ENCODE assay signal across 26 mouse cellular contexts in the genomic region with DNA sequence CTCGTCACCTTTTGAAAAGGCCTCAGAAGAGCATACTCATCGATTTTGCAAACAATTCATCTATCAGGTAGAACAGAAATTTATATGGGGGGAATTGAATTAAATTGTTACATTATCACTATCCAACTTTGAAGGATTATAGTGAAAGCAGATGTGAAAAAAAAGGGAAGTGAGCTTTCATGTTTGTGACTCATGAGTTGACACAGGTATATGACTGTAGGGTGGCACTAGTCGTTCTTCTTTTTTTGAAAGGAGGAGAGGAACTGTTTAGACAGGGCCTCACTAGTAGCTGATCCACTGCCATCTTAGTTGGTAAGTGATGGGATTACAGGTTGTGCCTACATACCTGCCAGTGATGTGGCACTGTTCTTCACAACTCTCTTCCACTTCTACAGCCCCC. TPM values are rescaled to one million over a fixed set of nuclear protein-coding genes. Genes with fewer than 3 reads are reported as not detected.
DNase-seq lines count a peak whose midpoint lies in the region; ATAC-seq and TF ChIP-seq lines count a peak whose summit lies in the region.
"Had no signal": no experiment of that assay in that cellular context is flagged by ENCODE, and none has a peak within 500 bp of the region (broad histone marks: within the 10 kb centered on the region; RNA-seq: fewer than 3 reads in every experiment).

No protein-coding gene starts in this region.

- H3K9me3 ChIP-seq in MEL (replicated peaks; ENCODE audit: insufficient read depth, low read length), result no peaks in the 10 kb centered on the region
- no peaks in the 10 kb centered on the region for H3K9me3 ChIP-seq in hindbrain, postnatal 0 days (ENCODE audit: low read length)
- H3K9me3 ChIP-seq: forebrain, embryonic 10.5 days; forebrain, embryonic 13.5 days; heart, embryonic 12.5 days; heart, embryonic 15.5 days; hindbrain, embryonic 15.5 days; intestine, embryonic 15.5 days had no signal

- 77% methylated on average over 3 of the region's 3 CpGs for WGBS in thymus, adult 2 months
- 88% methylated on average over 3 of the region's 3 CpGs for WGBS in hindbrain, postnatal 0 days

- TF ChIP-seq POLR2A in MEL (IDR thresholded peaks at IDR 0.05; ENCODE audit: control insufficient read depth in 1 of 2, insufficient read depth in 1 of 2, low read depth in 1 of 2, low read length in 2 of 2, poor library complexity in 1 of 2), result no peak
- TF ChIP-seq POLR2A in thymus, adult 2 months (IDR thresholded peaks at IDR 0.05; ENCODE audit: control insufficient read depth, extremely low read depth, insufficient read depth, low read length, poor library complexity), result no peak

- TF ChIP-seq EP300 in MEL (IDR thresholded peaks at IDR 0.05; ENCODE audit: low read depth in 1 of 2, low read length in 2 of 2), result peak in 1 of 2 experiments; percentile 59; a peak in 2 of 4 replicates

- peak; percentile 35 to 40; a peak in 1 of 4 replicates for ATAC-seq in hematopoietic stem cell, adult 5-6 weeks (replicated peaks in 1 of 2; ENCODE audit: insufficient read depth in 1 of 2, low FRiP score in 2 of 2, low TSS enrichment in 1 of 2, low read depth in 1 of 2, poor library complexity in 2 of 2, severe bottlenecking in 2 of 2)
- peak; percentile 33 for ATAC-seq in megakaryocyte progenitor cell, adult 5-6 weeks (replicated peaks; ENCODE audit: poor library complexity)
- ATAC-seq in hindbrain, postnatal 0 days, result no peak
- ATAC-seq: CD4-positive, CD25-positive, alpha-beta regulatory T cell, adult 4 months; forebrain, embryonic 13.5 days; forebrain, embryonic 16.5 days; intestine, embryonic 15.5 days had no signal

- peaks cover 0 to 5% of the 10 kb centered on the region in 2 experiments; a peak in 3 of 4 replicates for H3K4me1 ChIP-seq in MEL (ENCODE audit: control insufficient read depth in 1 of 2, insufficient read depth in 2 of 2, low read length in 2 of 2)
- H3K4me1 ChIP-seq in thymus, adult 2 months (replicated peaks; ENCODE audit: control insufficient read depth, insufficient read depth, low read length), result peaks cover 7% of the 10 kb centered on the region
- H3K4me1 ChIP-seq in hindbrain, postnatal 0 days (ENCODE audit: insufficient read depth, low read length), result peaks cover 6% of the 10 kb centered on the region; the same call in 1 of the 2 replicates
- H3K4me1 ChIP-seq: intestine, embryonic 15.5 days had no signal

- TF ChIP-seq CTCF in MEL (IDR thresholded peaks at IDR 0.05 in 2 of 3, conservative IDR thresholded peaks at IDR 0.05 in 1 of 3; ENCODE audit: control insufficient read depth in 1 of 3, insufficient read depth in 1 of 3, low read depth in 2 of 3, low read length in 3 of 3, poor library complexity in 1 of 3, severe bottlenecking in 1 of 3), result no peak
- TF ChIP-seq CTCF in thymus, adult 2 months (IDR thresholded peaks at IDR 0.05; ENCODE audit: borderline replicate concordance, control insufficient read depth, extremely low read depth, insufficient read depth, low read length, poor library complexity), result no peak
- TF ChIP-seq CTCF in hindbrain, postnatal 0 days (IDR thresholded peaks at IDR 0.05; ENCODE audit: low read depth), result no peak

- H3K9ac ChIP-seq in MEL (ENCODE audit: control insufficient read depth, low read depth, low read length, poor library complexity, severe bottlenecking), result no peak overlapping the region
- H3K9ac ChIP-seq in hindbrain, postnatal 0 days (replicated peaks; ENCODE audit: low read length), result no peak overlapping the region
- H3K9ac ChIP-seq: forebrain, embryonic 13.5 days; heart, embryonic 12.5 days; heart, embryonic 15.5 days; hindbrain, embryonic 15.5 days; intestine, embryonic 15.5 days had no signal

- H3K36me3 ChIP-seq in MEL (ENCODE audit: control insufficient read depth in 1 of 2, insufficient read depth in 2 of 2, low read length in 2 of 2), result peaks cover 2 to 5% of the 10 kb centered on the region in 2 experiments; a peak in 3 of 4 replicates
- H3K36me3 ChIP-seq in thymus, adult 2 months (ENCODE audit: control insufficient read depth, insufficient read depth, low read length), result 0 out of 2 replicates have a peak, but pooled peaks cover 12% of the 10 kb centered on the region
- peaks cover 18% of the 10 kb centered on the region; the same call in 1 of the 2 replicates for H3K36me3 ChIP-seq in hindbrain, postnatal 0 days (ENCODE audit: insufficient read depth, low read length)

- H3K79me2 ChIP-seq in MEL (ENCODE audit: control insufficient read depth, insufficient read depth, low read length, poor library complexity), result no peaks in the 10 kb centered on the region

- no peak overlapping the region for H3K4me2 ChIP-seq in hindbrain, postnatal 0 days (ENCODE audit: low read depth, low read length)
- H3K4me2 ChIP-seq: forebrain, embryonic 13.5 days; heart, embryonic 12.5 days; heart, embryonic 15.5 days; hindbrain, embryonic 15.5 days; intestine, embryonic 15.5 days had no signal

- H3K27me3 ChIP-seq in MEL (ENCODE audit: control insufficient read depth in 1 of 2, insufficient read depth in 2 of 2, low read length in 2 of 2), result no peaks in the 10 kb centered on the region
- H3K27me3 ChIP-seq in thymus, adult 2 months (ENCODE audit: control insufficient read depth, insufficient read depth, low read length), result no peaks in the 10 kb centered on the region
- no peaks in the 10 kb centered on the region for H3K27me3 ChIP-seq in hindbrain, postnatal 0 days (ENCODE audit: insufficient read depth, low read length)
- H3K27me3 ChIP-seq: forebrain, embryonic 13.5 days; heart, embryonic 12.5 days; heart, embryonic 15.5 days; hindbrain, embryonic 15.5 days; intestine, embryonic 15.5 days had no signal

- DNase-seq in 416B (ENCODE audit: low read depth) (peak; percentile 46), MEL (ENCODE audit: low read depth, low spot score) (peak; percentile 58)
- no peak for DNase-seq in thymus, adult 2 months
- DNase-seq in hindbrain, postnatal 0 days (ENCODE audit: low spot score), result no peak
- no peak for DNase-seq in kidney, adult 9 months
- no peak for DNase-seq in left cerebral cortex, adult 8-10 months (ENCODE audit: low spot score in 2 of 2)
- DNase-seq: adrenal gland, adult 2 months; adrenal gland, postnatal 14 days; cerebellum, adult 11 months; cerebellum, adult 2 months; cerebellum, postnatal 10 days; cerebellum, postnatal 36 days; gastrocnemius, postnatal 10 days; gastrocnemius, postnatal 36 days; heart, postnatal 10 days; heart, postnatal 36 days had no signal

- no peak for TF ChIP-seq RAD21 in MEL (IDR thresholded peaks at IDR 0.05; ENCODE audit: low read depth, low read length)

- H3K27ac ChIP-seq in MEL (ENCODE audit: control insufficient read depth, low read depth, low read length), result no peak overlapping the region
- H3K27ac ChIP-seq in thymus, adult 2 months (ENCODE audit: control insufficient read depth, insufficient read depth, low read length), result no peak overlapping the region
- H3K27ac ChIP-seq in hindbrain, postnatal 0 days, result no peak overlapping the region
- H3K27ac ChIP-seq: forebrain, embryonic 10.5 days; forebrain, embryonic 13.5 days; heart, embryonic 15.5 days; hindbrain, embryonic 15.5 days; intestine, embryonic 15.5 days had no signal

- H3K4me3 ChIP-seq in MEL (ENCODE audit: control insufficient read depth in 1 of 2, insufficient read depth in 1 of 2, low read depth in 2 of 2, low read length in 2 of 2), result no peak overlapping the region
- no peak overlapping the region for H3K4me3 ChIP-seq in thymus, adult 2 months (ENCODE audit: control insufficient read depth, insufficient read depth, low read length)
- no peak overlapping the region for H3K4me3 ChIP-seq in hindbrain, postnatal 0 days (ENCODE audit: low read length)
- H3K4me3 ChIP-seq: forebrain, embryonic 10.5 days; forebrain, embryonic 13.5 days; heart, embryonic 12.5 days; heart, embryonic 15.5 days; hindbrain, embryonic 15.5 days; intestine, embryonic 15.5 days had no signal

TF ChIP-seq in MEL, 35 proteins besides CTCF, POLR2A, EP300 and RAD21:
- no peak for TF ChIP-seq KAT2A (conservative IDR thresholded peaks at IDR 0.05; ENCODE audit: low read depth, low read length)
- TF ChIP-seq NELFE (IDR thresholded peaks at IDR 0.05; ENCODE audit: low read depth, low read length), result no peak
- no peak for TF ChIP-seq MEF2A (IDR thresholded peaks at IDR 0.05; ENCODE audit: extremely low read depth, insufficient replicate concordance, low read depth, low read length, poor library complexity, severe bottlenecking)
- TF ChIP-seq MAX (IDR thresholded peaks at IDR 0.05; ENCODE audit: low read length), result no peak
- no peak for TF ChIP-seq ZKSCAN1 (IDR thresholded peaks at IDR 0.05; ENCODE audit: low read depth, low read length)
- TF ChIP-seq CHD2 (IDR thresholded peaks at IDR 0.05; ENCODE audit: low read length), result no peak
- TF ChIP-seq ZMIZ1 (IDR thresholded peaks at IDR 0.05; ENCODE audit: low read depth, low read length), result no peak
- TF ChIP-seq CHD1 (IDR thresholded peaks at IDR 0.05; ENCODE audit: low read depth, low read length), result no peak
- no peak for TF ChIP-seq TAL1 (IDR thresholded peaks at IDR 0.05; ENCODE audit: low read length)
- TF ChIP-seq SIN3A (IDR thresholded peaks at IDR 0.05; ENCODE audit: low read length), result no peak
- TF ChIP-seq JUND (IDR thresholded peaks at IDR 0.05; ENCODE audit: low read depth, low read length), result no peak

RNA-seq across cellular contexts. Expression of a gene that starts 10.2 kb away (rescaled TPM):
- 19.4 and 19.6 TPM in 2 replicates for total RNA-seq in MEL (2012; rRNA removed)
- polyA plus RNA-seq in MEL (2012; ENCODE audit: insufficient read depth in 1 of 2, insufficient read length in 2 of 2, low read depth in 1 of 2, low replicate concordance in 2 of 2, missing spikeins in 1 of 2), result 10 to 100 TPM in 1 of 2 experiments, not detected in 1; 22.0 TPM
- total RNA-seq in hematopoietic stem cell, adult 5-6 weeks (2017), result 41.6 and 43.4 TPM in 2 replicates
- total RNA-seq in megakaryocyte progenitor cell, adult 5-6 weeks (2015), result 15.0 and 18.5 TPM in 2 replicates
- total RNA-seq in megakaryocyte progenitor cell, adult 5-6 weeks (2017), result 46.0 and 49.1 TPM in 2 replicates
- polyA plus RNA-seq in thymus, adult 2 months (2012; rRNA removed), result 17.7 and 18.2 TPM in 2 replicates
- total RNA-seq in hindbrain, postnatal 0 days (2014; rRNA removed), result 53.7 TPM in 2 replicates
- polyA plus RNA-seq in hindbrain, postnatal 0 days (2015; fragmentation: Nextera tagmentation; extraction: Ambion mirVana), result 27.7 and 29.6 TPM in 2 replicates
- total RNA-seq in left cerebral cortex, adult 8-10 months (2022), result 10 to 100 TPM; 69.0 to 81.1 (median 75.8) TPM

RNA-seq across cellular contexts. Expression of a gene that starts 34.5 kb away (rescaled TPM):
- total RNA-seq in MEL (2012; rRNA removed), result 6.7 and 7.1 TPM in 2 replicates
- 1 to 10 TPM in 1 of 2 experiments, not detected in 1; 9.4 TPM for polyA plus RNA-seq in MEL (2012; ENCODE audit: insufficient read depth in 1 of 2, insufficient read length in 2 of 2, low read depth in 1 of 2, low replicate concordance in 2 of 2, missing spikeins in 1 of 2)
- total RNA-seq in hematopoietic stem cell, adult 5-6 weeks (2017), result 18.9 and 33.8 TPM in 2 replicates
- 15.4 and 17.0 TPM in 2 replicates for total RNA-seq in megakaryocyte progenitor cell, adult 5-6 weeks (2015)
- 22.6 and 24.6 TPM in 2 replicates for total RNA-seq in megakaryocyte progenitor cell, adult 5-6 weeks (2017)
- 38.2 and 47.2 TPM in 2 replicates for polyA plus RNA-seq in thymus, adult 2 months (2012; rRNA removed)
- total RNA-seq in hindbrain, postnatal 0 days (2014; rRNA removed), result 2.4 and 5.6 TPM in 2 replicates
- polyA plus RNA-seq in hindbrain, postnatal 0 days (2015; fragmentation: Nextera tagmentation; extraction: Ambion mirVana), result 3.0 and 4.3 TPM in 2 replicates
- 1 to 10 TPM; 5.8 to 8.1 (median 7.8) TPM for total RNA-seq in left cerebral cortex, adult 8-10 months (2022)

Comparison
In these comparisons a context has a peak if more than half of its experiments do, and no peak if none do; other contexts are left out.
1. DNase-seq: peak in 416B (single experiment) and MEL (single experiment); none in thymus, adult 2 months (single experiment), hindbrain, postnatal 0 days (single experiment), kidney, adult 9 months (single experiment) and left cerebral cortex, adult 8-10 months (0 of 2).